Mouse (Mus musculus) thymus, adult 2 months (tissue): ENCODE data around the gene Lamb3. TPM values are rescaled to one million over a fixed set of nuclear protein-coding genes. Genes with fewer than 3 reads are reported as not detected.

ENCODE experiments used
- DNase-seq: peaks from one replicate; pipeline ENCODE4 v3.0.0; 2021
- H3K27ac ChIP-seq: fragments of 200-500 bp; 2 replicates; pipeline ENCODE4 v1.5.1; 2012; ENCODE audit warnings: low read length, control low read depth; ENCODE audit not compliant: control insufficient read depth, insufficient read depth
- H3K27me3 ChIP-seq: fragments of 200-500 bp; 2 replicates; pipeline ENCODE4 v1.6.1; 2012; ENCODE audit warnings: mild to moderate bottlenecking, low read length, moderate library complexity, mixed read lengths; ENCODE audit not compliant: control insufficient read depth, insufficient read depth
- H3K36me3 ChIP-seq: fragments of 200-500 bp; 2 replicates; pipeline ENCODE4 v1.6.1; 2012; ENCODE audit warnings: mild to moderate bottlenecking, low read length, moderate library complexity; ENCODE audit not compliant: control insufficient read depth, insufficient read depth
- H3K4me1 ChIP-seq: fragments of 200-500 bp; replicated peaks from 2 replicates; pipeline ENCODE4 v1.6.1; 2012; ENCODE audit warnings: low read length; ENCODE audit not compliant: control insufficient read depth, insufficient read depth
- H3K4me3 ChIP-seq: fragments of 200-500 bp; 2 replicates; pipeline ENCODE4 v1.5.1; 2012; ENCODE audit warnings: mild to moderate bottlenecking, low read length, control low read depth, moderate library complexity; ENCODE audit not compliant: control insufficient read depth, insufficient read depth
- CTCF ChIP-seq: fragments of 200-500 bp; IDR thresholded peaks from 2 replicates; pipeline ENCODE4 v1.5.1; 2012; ENCODE audit warnings: mild to moderate bottlenecking, control low read depth, low read length, moderate library complexity, borderline replicate concordance; ENCODE audit not compliant: control insufficient read depth, poor library complexity, insufficient read depth; ENCODE audit errors: extremely low read depth
- POLR2A ChIP-seq: fragments of 200-500 bp; IDR thresholded peaks from 2 replicates; pipeline ENCODE4 v1.6.1; 2012; ENCODE audit warnings: mild to moderate bottlenecking, low read length, control low read depth, moderate library complexity; ENCODE audit not compliant: control insufficient read depth, poor library complexity, insufficient read depth; ENCODE audit errors: extremely low read depth
- WGBS: fragments of 180-500 bp; shearing (Covaris S2); methylation state at CpG from one replicate; pipeline ENCODE4 v1.1.7; 2018; 5-methylcytosine and 5-hydroxymethylcytosine counted together
- polyA plus RNA-seq: library from polyadenylated mRNA; depleted of rRNA; stranded (reverse); fragments of >200 nt; gene quantifications from 2 replicates; pipeline ENCODE4 v1.2.3, GENCODE M21; 2012

The Lamb3 gene
- polyA plus RNA-seq, 1 experiment = 27.8 TPM

DNA sequence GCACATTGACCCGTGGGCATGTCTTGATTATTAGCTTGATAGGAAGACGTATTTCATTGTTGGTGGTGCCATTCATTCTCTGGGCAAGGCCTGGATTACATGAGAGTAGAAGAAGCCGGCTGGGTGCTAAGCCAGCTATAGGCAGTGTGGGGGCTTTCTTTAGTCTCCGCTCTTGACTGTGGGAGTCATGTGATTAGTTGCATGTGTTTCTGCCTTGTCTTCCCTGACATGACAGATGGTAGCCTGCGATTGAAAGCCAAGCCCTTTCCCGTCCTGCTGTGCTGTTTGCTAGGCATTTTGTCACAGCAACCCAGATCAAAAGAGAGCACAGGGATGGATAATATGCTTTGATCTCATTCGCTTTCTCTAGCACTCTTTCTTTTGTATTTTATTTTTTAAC lies 97.9 kb downstream of the Lamb3 start:
- Histone ChIP-seq H3K36me3 (no peaks in the 10 kb centered on the region), H3K27ac (no peak overlapping the region), H3K27me3 (no peaks in the 10 kb centered on the region), H3K4me3 (no peak overlapping the region), H3K4me1 (peaks cover 12% of the 10 kb centered on the region)
- TF ChIP-seq POLR2A (no peak), CTCF (no peak)
- WGBS = 83% methylated on average over 7 of the region's 7 CpGs
- no peak for DNase-seq

DNA sequence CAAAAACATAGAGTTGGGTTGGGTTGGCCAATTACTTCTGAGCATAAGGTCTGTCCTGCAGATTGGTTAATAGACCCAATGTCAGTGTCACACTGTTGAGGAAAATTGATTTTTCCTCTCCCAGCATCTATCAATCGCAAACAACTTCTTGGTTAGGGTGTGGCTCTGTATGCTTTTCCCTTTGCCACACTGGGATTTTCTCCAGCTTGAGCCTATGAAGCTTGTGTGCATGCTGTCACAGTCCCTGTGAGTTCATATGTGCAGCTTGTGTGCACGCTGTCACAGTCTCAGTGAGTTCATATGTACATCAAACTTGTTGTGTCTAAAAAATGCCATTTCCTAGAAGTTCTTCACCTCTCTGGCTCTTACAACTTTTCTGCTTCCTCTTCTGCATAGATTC lies 99.3 kb downstream of the Lamb3 start:
- no peaks in the 10 kb centered on the region for H3K27me3 ChIP-seq
- H3K4me1 ChIP-seq = peaks cover 12% of the 10 kb centered on the region
- no peak overlapping the region for H3K27ac ChIP-seq
- 92% methylated on average over 2 of the region's 2 CpGs for WGBS
- no peak for DNase-seq
- H3K4me3 ChIP-seq = no peak overlapping the region
- no peak for TF ChIP-seq CTCF
- TF ChIP-seq POLR2A = no peak
- H3K36me3 ChIP-seq = no peaks in the 10 kb centered on the region

DNA sequence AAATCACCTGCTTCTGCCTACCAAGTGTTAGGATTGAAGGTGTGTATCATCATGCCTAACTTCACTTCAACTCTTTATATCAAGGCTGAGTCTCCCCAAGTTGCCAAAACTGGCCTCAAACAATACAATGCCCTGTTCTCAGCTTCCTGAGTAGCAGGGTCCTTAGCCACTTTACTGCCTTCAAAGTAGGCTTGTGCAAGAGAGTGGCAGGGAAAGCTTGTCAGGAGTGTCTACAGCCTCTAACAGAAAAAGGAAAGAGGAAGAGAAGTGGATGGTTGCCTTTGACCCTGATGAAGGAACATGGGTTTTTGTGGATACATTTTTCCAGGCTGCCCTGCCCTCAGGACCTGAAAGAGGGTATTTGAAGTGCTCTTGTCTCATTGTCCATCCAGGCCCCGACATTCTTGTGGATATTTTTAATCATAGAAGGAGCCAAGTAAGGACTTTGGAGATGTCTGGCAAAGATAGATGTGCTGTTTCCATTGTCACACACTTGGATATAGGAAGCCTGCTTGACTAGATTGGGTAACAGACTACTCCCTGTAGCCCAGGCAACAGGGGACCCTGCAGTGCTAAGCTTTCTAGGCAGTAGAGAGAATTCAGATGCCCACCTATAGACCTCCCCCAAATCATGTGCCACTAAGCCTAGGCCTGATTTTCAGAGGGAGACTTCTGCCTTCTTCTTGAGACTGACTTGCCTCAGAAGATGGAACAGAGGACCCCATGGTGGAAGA lies 102.5 kb downstream of the Lamb3 start:
- TF ChIP-seq CTCF (no peak), POLR2A (no peak)
- 0 out of 2 replicates have a peak, but pooled peaks cover 2% of the 10 kb centered on the region for H3K4me1 ChIP-seq
- WGBS = 50% methylated on average over 1 of the region's 1 CpGs
- H3K36me3 ChIP-seq = no peaks in the 10 kb centered on the region
- no peaks in the 10 kb centered on the region for H3K27me3 ChIP-seq
- H3K27ac ChIP-seq = no peak overlapping the region
- no peak overlapping the region for H3K4me3 ChIP-seq
- no peak for DNase-seq

DNA sequence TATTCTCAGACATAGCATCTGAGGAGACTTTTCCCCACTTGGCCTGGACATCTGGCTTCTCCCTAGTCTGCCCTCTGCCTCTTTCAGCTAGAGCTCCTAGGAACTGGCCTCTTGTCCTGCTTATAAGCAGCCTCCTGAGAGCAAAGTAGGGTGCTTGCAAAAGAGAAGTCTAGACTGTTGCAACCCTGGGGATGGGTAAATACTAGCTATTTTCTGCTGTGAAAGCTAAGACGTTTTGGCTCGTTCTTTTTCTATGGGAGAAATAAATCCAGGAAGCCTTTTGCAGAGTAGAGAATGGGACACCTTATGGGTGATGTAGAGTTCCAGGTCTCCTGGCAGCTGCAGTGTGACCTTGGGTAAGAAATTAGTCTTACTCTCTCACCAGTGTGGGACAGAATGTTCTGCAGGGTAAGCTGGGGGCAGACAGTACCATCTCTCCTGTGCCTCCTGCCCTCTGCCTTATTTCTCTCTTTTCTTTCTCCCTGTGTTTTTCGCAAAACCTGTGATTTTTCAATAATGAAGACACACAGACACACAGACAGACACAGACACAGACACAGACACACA lies 103.1 kb downstream of the Lamb3 start:
- Histone ChIP-seq H3K36me3 (no peaks in the 10 kb centered on the region), H3K27ac (no peak overlapping the region), H3K4me1 (0 out of 2 replicates have a peak, but pooled peaks cover 2% of the 10 kb centered on the region), H3K27me3 (no peaks in the 10 kb centered on the region), H3K4me3 (no peak overlapping the region)
- DNase-seq = no peak
- WGBS = 86% methylated on average over 3 of the region's 3 CpGs
- TF ChIP-seq POLR2A = no peak
- no peak for TF ChIP-seq CTCF

DNA sequence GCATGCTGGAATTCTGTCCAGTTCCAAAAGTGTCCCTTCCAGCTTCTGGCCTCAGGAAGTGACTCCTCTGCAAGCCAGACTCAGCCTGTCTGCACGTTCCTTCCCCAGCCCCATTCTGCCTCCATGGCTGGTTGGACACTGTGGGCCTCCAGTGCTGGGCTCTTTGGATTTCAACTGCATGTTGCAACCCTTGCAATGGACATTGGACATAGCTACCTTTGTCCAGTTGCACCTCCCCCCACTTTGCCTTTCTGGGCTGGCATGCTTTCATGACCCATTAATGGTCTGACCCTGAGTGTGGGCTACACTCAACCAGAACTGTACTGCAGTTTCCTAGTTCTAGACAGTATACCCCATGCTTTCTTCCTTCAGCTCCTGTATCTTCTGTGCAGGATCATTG lies 104.1 kb downstream of the Lamb3 start:
- Histone ChIP-seq H3K4me3 (no peak overlapping the region), H3K4me1 (0 out of 2 replicates have a peak, but pooled peaks cover 2% of the 10 kb centered on the region), H3K36me3 (no peaks in the 10 kb centered on the region), H3K27ac (no peak overlapping the region), H3K27me3 (no peaks in the 10 kb centered on the region)
- TF ChIP-seq CTCF (no peak), POLR2A (no peak)
- 93% methylated on average over 1 of the region's 1 CpGs for WGBS
- DNase-seq = no peak

DNA sequence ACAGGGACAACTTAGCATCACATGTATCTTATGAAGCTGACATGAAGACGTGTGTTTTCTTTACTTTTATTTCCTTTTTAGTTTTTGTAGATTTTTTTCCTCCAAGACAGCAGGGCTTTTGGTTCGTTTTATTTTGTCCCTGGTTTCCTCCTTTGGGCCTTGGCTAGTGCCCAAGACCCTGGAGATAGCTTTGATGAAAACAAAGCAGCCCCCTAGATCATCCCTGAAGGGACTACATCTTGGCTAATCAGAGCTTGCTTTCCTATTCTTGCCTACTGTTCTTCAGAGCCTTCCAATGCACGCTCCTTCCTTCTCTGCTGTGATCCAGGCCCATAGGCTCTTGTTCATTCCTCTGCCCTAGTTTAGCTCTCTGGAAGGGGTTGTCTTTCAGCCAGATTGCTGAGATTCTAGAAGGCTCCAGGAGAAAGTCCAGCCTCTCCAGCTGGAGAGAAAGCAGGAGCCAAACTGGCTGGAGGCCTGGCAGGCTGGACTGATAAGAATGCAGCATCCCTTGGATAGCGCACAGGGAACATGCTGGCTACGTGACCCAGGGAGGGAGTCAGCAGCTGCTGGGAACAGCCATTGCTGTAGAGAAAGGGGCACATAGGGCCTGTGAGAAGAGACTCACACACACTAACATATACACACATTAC lies 108.3 kb downstream of the Lamb3 start:
- Histone ChIP-seq H3K4me1 (0 out of 2 replicates have a peak, but pooled peaks cover 2% of the 10 kb centered on the region), H3K4me3 (no peak overlapping the region), H3K27ac (no peak overlapping the region), H3K27me3 (no peaks in the 10 kb centered on the region), H3K36me3 (no peaks in the 10 kb centered on the region)
- TF ChIP-seq POLR2A (no peak), CTCF (no peak)
- DNase-seq = no peak
- 78% methylated on average over 5 of the region's 5 CpGs for WGBS
